Mouse (Mus musculus) adrenal gland (tissue): ENCODE measurements around the gene Usf3.

ENCODE experiments used
- intact Hi-C: fragments of 180-260 bp; cut with DNase I; formaldehyde crosslinking; loops from one replicate; pipeline ENCODE4 v1.15.1; 2025
- long read RNA-seq, 2 experiments: library from polyadenylated mRNA; unstranded; transcript quantifications; one replicate each; pipeline ENCODE4 v2.0.0; 2020; ENCODE audit warnings: borderline replicate concordance in 1 of 2; ENCODE audit not compliant: insufficient replicate concordance in 1 of 2

Gene Usf3
- long read RNA-seq, experiment 1, partial matches to known transcripts = 0 of 4 reads
- long read RNA-seq, experiment 1, other reads (novel, unspliced or antisense) = 4 of 4 reads
- long read RNA-seq, experiment 2, partial matches to known transcripts = 0 of 4 reads
- long read RNA-seq, experiment 2, other reads (novel, unspliced or antisense) = 4 of 4 reads

- intact Hi-C loops = no loop called here
Measured at GRCm38 (mm10) chr16:44173155-44173941, at the start of gene Usf3. Usf3 (plus strand) TSS chr16:44173246.

GRCm38 (mm10) chr16:44123786-44124185 lies 49.3 kb upstream of the Usf3 start:
- intact Hi-C loops = no loop called here

- intact Hi-C loops = no loop called here
Measured at GRCm38 (mm10) chr16:44124713-44125112, 48.3 kb upstream of the Usf3 start.

DNA sequence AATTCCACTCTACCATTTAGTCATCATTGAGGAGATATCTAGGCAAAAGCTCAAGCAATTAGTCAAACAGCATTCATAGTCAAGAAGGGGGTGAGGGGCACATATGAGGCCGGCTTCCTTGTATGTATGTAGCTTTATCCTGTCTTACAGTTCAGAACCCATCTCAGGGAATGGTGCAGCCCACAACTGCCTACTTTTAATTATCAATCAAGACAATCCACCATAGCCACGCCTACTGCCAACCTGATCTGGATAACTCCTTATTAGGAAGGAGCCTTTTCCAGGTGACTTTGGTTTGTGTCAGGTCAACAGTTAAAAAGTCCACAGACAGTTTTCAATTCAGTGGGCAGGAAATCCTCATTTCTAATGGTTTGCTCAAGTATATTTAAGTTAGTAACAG lies 47.6 kb upstream of the Usf3 start:
- intact Hi-C loops = no loop called here

GRCm38 (mm10) chr16:44126437-44126836 lies 46.6 kb upstream of the Usf3 start:
- intact Hi-C loops = no loop called here

DNA sequence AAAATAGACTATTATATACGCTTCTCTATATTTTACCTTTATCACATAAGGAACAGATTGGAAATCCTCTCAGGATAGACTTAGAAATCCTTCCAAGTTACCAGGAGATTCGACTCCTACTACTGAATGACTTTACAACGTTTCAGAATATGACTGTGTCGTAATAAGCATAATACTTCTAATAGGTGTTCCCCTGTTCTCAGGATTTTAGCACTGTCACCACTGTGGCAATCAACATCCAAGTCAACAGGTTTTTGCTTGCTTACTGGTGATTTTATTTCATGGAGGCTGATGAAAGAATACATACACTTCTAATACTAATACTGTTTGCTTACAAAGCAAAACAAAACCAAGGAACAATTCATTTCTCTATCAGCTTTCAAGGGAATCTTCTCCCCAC lies 40.7 kb upstream of the Usf3 start:
- intact Hi-C loops = no loop called here

DNA sequence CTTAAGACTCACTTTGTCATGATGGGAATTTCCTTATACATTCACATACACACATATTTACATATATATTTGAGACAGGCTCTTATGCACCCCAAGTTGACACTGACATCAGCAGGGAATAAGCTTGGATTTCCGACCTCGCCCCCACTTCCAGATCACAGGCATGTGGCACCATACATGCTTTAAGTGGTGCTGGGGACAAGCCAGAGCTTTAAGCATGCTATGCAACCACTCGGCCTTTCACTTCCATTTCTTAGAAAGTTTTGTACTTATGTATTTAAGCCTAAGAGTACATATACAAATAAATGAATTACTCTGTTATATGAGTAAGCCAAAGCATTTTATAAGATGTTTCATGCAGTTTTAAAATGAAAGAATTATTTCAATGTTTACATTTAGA lies 39.9 kb upstream of the Usf3 start:
- intact Hi-C loops = no loop called here

DNA sequence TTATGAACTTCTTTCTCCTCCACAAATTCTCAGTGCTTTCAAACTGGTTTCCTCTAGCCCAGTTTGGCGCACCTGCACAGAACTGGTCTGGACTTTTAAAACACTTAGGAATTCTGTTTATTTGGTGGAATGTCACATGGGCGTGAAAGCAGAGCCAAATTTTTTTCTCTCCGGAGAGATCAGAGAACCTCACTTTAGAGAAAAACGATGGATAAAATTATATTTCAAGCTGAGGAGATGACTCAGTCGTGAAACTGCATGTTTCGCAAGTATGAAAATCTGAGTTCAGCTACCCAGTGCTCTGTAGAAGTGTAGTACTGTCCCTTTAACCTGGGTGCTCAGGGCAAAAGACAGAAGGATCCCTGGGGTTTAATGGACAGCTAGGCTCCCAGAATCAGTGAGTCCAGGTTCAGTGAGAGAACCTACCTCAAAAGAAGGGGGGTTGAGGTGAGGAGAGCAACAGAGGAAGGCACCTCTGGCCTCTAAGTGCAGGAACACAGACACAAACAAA lies 36.5 kb upstream of the Usf3 start:
- intact Hi-C loops = no loop called here

GRCm38 (mm10) chr16:44138377-44138978 lies 34.6 kb upstream of the Usf3 start:
- intact Hi-C loops = no loop called here

GRCm38 (mm10) chr16:44138979-44139535 lies 34.0 kb upstream of the Usf3 start:
- intact Hi-C loops = no loop called here

DNA sequence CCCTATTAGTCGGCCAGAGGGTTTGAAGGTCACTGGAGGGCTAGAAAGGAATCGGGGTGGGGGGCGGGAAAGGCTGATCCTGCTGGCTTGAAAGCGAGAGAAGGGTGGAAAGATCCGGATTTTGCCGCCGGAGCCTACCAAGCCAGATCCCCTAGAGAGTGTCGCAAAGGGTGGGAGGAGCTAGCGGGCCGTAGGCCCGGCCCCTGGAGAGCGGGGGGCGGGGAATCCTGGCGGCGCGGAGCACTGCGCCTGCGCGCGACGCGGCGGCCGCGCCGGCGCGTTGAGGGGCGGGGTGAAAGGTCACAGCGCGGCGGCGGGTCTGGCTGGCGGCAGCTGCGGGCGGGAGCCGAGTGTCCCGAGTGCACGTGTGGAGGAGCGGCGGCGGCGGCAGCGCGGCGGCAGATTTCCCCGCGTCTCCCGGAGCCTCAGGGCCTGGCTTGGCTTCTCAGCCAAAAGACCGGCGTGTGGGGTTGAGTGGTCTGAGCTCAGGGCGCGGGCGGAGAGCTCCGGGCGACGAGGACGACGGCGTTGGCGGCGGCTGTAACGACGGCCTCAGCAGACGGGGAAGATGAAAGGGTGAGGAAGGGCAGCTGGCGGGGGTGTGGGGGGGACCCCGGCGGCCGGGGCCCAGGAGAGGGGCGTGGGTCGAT lies 33.4 kb upstream of the Usf3 start, which contains the start of the genes Atp6v1a and Naa50:
Atp6v1a (minus strand) TSS at position 170 of the 650 bp plus-strand sequence.
Naa50 (plus strand) TSS at position 295 of the 650 bp plus-strand sequence.
- intact Hi-C loops = no loop called here

GRCm38 (mm10) chr16:44140186-44140787 lies 32.8 kb upstream of the Usf3 start:
- intact Hi-C loops = no loop called here

- intact Hi-C loops = no loop called here
Measured at GRCm38 (mm10) chr16:44141483-44141882, 31.6 kb upstream of the Usf3 start.

DNA sequence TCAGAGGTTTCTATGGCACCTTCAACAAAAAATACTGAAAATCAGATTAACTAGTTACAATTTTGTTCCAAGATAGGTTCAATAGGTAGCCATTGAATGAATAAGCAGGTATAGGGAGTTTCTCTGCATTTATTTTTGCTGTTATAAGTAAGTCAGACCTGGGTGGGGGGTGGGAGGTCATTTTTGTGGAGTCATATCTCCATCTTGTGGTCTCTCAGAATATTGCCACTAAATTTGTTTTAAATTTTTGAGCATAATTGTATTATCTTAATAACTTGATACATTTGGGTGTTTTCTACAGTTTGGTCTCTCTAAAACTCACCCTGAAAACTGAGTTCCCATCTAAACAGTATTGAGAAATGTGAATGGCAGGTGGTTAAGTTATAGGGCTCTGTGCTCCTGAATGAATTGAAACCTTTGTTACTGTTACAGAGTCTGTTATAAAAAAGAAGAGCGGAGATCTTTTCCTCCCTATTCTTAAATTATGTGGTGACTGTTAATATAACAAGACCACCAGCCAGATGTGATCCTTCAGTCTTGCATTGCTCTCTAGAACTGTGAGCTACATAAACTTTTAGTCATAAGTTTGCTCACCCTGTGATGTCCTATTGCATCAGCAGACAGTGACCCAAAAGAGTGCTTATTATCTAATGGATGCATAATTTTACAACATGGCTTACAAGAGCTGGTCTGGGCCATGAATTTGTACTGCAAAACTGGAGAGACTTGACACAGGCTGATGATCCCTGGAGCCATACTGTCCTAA lies 23.9 kb upstream of the Usf3 start:
- intact Hi-C loops = no loop called here

DNA sequence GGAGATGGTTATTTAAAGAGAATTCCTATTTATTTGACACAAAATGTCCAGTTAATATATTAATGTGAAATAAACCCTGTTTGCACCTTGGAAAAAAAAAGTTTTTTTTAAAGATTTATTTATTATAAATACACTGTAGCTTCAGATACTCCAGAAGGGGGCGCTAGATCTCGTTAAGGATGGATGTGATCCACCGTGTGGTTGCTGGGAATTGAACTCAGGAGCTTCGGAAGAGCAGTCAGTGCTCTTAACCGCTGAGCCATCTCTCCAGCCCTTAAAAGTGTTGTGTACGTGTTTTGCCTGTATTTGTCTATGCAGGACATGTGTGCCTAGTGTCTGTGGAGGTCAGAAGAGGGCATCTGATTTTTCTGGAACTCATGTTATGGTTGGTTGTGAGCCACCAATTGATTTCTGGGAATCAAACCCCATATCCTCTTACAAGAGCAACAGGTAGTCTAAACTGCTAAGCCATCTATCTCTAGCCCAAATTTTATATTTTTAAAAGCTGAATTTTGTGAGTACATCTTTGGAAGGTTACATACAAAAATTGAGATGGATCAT lies 18.5 kb upstream of the Usf3 start:
- intact Hi-C loops = no loop called here

- intact Hi-C loops = no loop called here
Measured at GRCm38 (mm10) chr16:44159325-44159724, 13.7 kb upstream of the Usf3 start.

DNA sequence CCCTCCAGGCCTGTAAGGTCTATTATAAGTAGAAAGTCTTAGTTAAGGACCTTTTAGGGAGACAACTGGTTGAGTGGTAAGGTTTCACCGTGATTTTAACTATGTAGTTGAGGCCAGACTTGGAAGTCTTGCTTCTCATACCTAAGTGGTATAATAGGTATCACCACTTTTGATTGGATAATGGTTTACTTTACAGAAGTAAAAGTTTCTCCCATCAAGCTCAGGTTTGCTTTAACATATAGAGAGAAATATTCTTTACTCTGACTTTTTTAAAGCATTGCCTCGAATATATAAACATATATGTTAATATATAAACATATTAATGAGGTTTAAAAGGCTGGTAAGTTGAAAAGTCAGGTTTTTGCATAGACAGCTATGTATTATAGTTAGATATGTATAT lies 9.2 kb upstream of the Usf3 start:
- intact Hi-C loops = no loop called here

GRCm38 (mm10) chr16:44165182-44165581 lies 7.9 kb upstream of the Usf3 start:
- intact Hi-C loops = no loop called here

GRCm38 (mm10) chr16:44168990-44169389 lies 4.1 kb upstream of the Usf3 start:
- intact Hi-C loops = no loop called here
